Mouse (Mus musculus) forebrain, embryonic 11.5 days (tissue): ENCODE results near the gene Hcfc2. TPM values are rescaled to one million over a fixed set of nuclear protein-coding genes. Genes with fewer than 3 reads are reported as not detected.

ENCODE experiments used
- ATAC-seq: fragments of 200-750 bp; cut with Nextera tagmentation; replicated peaks from 2 replicates; pipeline ENCODE4 v1.8.0; 2017; ENCODE audit warnings: moderate TSS enrichment; ENCODE audit not compliant: low FRiP score
- DNase-seq: peaks from one replicate; pipeline ENCODE4 v3.0.0-alpha.2; 2017; ENCODE audit warnings: low spot score
- H3K27ac ChIP-seq: fragments of 300-500 bp; sonication (generic); 2 replicates; pipeline ENCODE4 v1.5.1; 2014; ENCODE audit warnings: low read depth, low read length
- H3K27me3 ChIP-seq: fragments of 300-500 bp; sonication (generic); 2 replicates; pipeline ENCODE4 v1.6.1; 2014; ENCODE audit warnings: mild to moderate bottlenecking, low read length, mixed read lengths; ENCODE audit not compliant: control insufficient read depth, insufficient read depth
- H3K36me3 ChIP-seq: fragments of 300-500 bp; sonication (generic); 2 replicates; pipeline ENCODE4 v1.6.1; 2014; ENCODE audit warnings: mild to moderate bottlenecking, low read length, moderate library complexity, mixed read lengths; ENCODE audit not compliant: control insufficient read depth, insufficient read depth
- H3K4me1 ChIP-seq: fragments of 300-500 bp; sonication (generic); replicated peaks from 2 replicates; pipeline ENCODE4 v1.6.1; 2014; ENCODE audit warnings: low read length, mixed read lengths; ENCODE audit not compliant: control insufficient read depth, insufficient read depth
- H3K4me2 ChIP-seq: fragments of 300-500 bp; sonication (generic); 2 replicates; pipeline ENCODE4 v1.6.1; 2014; ENCODE audit warnings: low read depth, mild to moderate bottlenecking, low read length, moderate library complexity, mixed read lengths; ENCODE audit not compliant: severe bottlenecking
- H3K4me3 ChIP-seq: fragments of 300-500 bp; sonication (generic); 2 replicates; pipeline ENCODE4 v1.5.1; 2014; ENCODE audit warnings: low read depth, low read length
- H3K9ac ChIP-seq: fragments of 300-500 bp; sonication (generic); 2 replicates; pipeline ENCODE4 v1.6.1; 2014; ENCODE audit warnings: low read length
- H3K9me3 ChIP-seq: fragments of 300-500 bp; sonication (generic); 2 replicates; pipeline ENCODE4 v1.6.1; 2016; ENCODE audit warnings: low read length, mixed read lengths; ENCODE audit not compliant: control insufficient read depth
- WGBS: fragments of 180-500 bp; shearing (Covaris S2); extraction: QIAGEN DNeasy Blood & Tissue Kit; methylation state at CpG from one replicate; pipeline ENCODE4 v1.1.7; 2014; 5-methylcytosine and 5-hydroxymethylcytosine counted together
- polyA plus RNA-seq: library from polyadenylated mRNA; unstranded; fragments of >200 nt; fragmentation: Nextera tagmentation; extraction: Ambion mirVana; gene quantifications from 2 replicates; pipeline ENCODE4 v1.2.1, GENCODE M21; 2014

The Hcfc2 gene
- 28.9 and 30.4 TPM in 2 replicates for polyA plus RNA-seq

DNA sequence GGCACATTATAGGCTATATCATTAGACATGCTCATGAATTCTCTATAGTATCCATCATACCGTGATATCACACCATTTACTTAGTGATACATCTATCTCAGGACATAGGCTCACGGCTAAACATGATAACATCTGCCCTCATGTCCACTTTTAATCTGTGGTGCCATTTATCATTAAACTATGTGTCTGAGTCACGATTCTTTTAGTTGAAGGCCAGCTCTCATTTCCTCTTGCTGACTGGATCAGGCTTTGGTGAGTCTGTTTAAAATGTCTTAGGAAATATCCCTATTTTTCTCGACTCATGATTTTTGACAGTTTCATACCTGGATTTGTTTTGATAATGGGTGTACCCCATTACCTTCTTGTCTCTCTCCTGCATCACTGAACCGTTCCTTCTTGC, at the start of gene Hcfc2:
TSS of gene Hcfc2 (plus strand) at position 205 of the 400 bp plus-strand sequence.
- no peaks in the 10 kb centered on the region for H3K27me3 ChIP-seq
- no peak within 1 kb of the TSS for H3K4me3 ChIP-seq
- no peak for DNase-seq
- H3K27ac ChIP-seq = no peak within 1 kb of the TSS
- H3K9ac ChIP-seq = no peak within 1 kb of the TSS
- WGBS = 84% methylated on average over 5 of the region's 5 CpGs
- H3K9me3 ChIP-seq = no peaks in the 10 kb centered on the region
- ATAC-seq = no peak
- H3K4me1 ChIP-seq = peaks cover 3% of the 10 kb centered on the region; the same call in 1 of the 2 replicates
- H3K36me3 ChIP-seq = no peaks in the 10 kb centered on the region
- no peak within 1 kb of the TSS for H3K4me2 ChIP-seq

DNA sequence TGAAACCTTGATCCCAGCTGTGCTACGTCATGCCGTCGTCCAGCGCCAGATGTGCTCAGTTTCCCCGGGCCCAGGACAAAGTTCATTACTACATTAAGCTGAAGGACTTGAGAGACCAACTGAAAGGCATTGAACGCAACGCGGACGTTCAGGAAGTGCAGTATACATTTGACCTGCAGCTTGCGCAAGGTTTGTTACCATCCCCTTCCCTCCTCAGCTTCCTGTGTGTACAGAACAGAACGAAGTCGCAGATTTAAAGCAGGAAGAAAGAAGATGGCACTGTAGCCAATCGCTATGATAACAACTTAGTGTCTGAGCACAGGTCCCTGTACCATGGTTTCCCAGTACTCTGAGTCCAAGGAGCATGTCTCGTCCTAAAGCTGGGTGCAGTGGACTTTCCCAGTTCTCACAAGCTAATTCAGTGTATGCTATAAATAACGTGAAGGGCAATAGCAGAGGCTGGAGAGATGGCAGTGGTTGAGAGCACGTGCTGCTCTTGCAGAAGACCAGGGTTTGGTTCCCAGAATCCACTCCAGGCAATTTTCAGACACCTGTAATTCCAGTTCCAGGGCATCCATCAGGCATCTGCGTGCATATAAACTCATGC, 48.7 kb upstream of the Hcfc2 start:
- no peak for ATAC-seq
- H3K9me3 ChIP-seq = no peaks in the 10 kb centered on the region
- DNase-seq = no peak
- H3K4me2 ChIP-seq = no peak overlapping the region
- H3K27ac ChIP-seq = no peak overlapping the region
- H3K9ac ChIP-seq = no peak overlapping the region
- H3K4me1 ChIP-seq = no peaks in the 10 kb centered on the region
- no peaks in the 10 kb centered on the region for H3K27me3 ChIP-seq
- peaks cover 4% of the 10 kb centered on the region; the same call in 1 of the 2 replicates for H3K36me3 ChIP-seq
- no peak overlapping the region for H3K4me3 ChIP-seq
- 92% methylated on average over 17 of the region's 17 CpGs for WGBS

DNA sequence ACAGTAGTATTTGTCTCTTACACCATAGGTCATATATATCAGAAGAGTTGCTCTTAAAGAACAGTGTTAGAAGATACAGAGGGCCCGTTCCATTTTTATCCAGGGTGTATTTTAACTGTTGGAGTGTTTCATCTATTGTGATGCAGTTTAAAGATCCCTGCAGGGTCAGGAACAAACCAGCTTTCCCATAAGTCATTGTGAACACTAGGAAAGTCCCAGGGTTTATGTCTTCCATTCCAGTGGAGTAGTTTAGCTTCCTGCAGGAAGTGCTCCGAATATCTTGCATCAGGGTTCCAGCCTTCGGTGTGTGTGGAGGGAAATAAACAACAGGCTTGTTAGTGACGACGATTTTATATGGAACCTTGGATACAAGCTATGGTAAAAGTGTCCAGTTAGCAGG, 44.7 kb upstream of the Hcfc2 start:
- Histone ChIP-seq H3K4me2 (no peak overlapping the region), H3K9me3 (no peaks in the 10 kb centered on the region), H3K4me3 (no peak overlapping the region), H3K4me1 (no peaks in the 10 kb centered on the region), H3K9ac (no peak overlapping the region), H3K27me3 (no peaks in the 10 kb centered on the region), H3K36me3 (no peaks in the 10 kb centered on the region; the same call in 1 of the 2 replicates), H3K27ac (no peak overlapping the region)
- WGBS = 91% methylated on average over 5 of the region's 5 CpGs
- DNase-seq (no peak), ATAC-seq (no peak)

DNA sequence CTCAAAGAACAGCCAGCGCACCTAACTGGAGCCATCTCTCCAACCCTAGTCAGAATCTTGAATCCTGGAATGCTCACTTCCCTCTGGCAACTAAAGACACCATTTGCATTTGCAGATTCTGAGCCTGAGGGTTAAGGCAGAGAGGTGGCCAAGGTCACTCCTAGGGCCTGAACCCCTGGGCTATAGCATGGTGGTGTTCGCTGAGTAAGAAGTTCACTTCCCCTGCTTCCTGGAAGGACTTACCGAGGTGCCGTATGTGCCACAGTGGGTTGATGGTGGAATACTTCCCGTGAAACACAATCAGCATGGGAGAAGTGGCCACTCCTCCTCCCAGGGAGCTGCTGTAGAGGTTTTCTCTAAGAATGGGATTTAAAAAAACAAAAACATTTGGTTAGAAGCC, 43.3 kb upstream of the Hcfc2 start:
- no peak overlapping the region for H3K4me3 ChIP-seq
- no peak overlapping the region for H3K9ac ChIP-seq
- no peaks in the 10 kb centered on the region for H3K27me3 ChIP-seq
- no peaks in the 10 kb centered on the region for H3K36me3 ChIP-seq
- H3K4me2 ChIP-seq = no peak overlapping the region
- DNase-seq (no peak), ATAC-seq (no peak)
- no peaks in the 10 kb centered on the region for H3K9me3 ChIP-seq
- H3K27ac ChIP-seq = no peak overlapping the region
- H3K4me1 ChIP-seq = no peaks in the 10 kb centered on the region
- WGBS = 80% methylated on average over 5 of the region's 5 CpGs

DNA sequence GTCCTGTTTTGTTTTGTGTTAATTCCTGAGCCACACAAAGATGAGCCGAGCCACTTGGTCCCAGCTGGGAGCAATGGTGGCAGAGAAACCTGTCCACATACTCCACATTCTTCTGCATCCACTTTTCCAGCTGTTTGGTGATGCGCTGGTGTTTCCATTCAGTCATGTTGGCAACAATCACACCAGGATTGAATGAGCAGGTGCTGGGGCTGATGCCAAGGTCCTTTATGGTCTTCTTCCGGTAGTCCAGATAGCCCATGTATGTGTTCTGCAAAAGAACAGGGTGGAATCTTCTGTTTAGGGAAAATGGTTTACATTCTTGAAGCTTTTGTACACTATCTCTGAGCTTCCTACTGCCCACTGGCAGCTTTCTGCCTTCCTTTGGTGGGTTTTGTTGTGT, 41.4 kb upstream of the Hcfc2 start:
- H3K4me3 ChIP-seq = no peak overlapping the region
- no peak for ATAC-seq
- no peaks in the 10 kb centered on the region for H3K4me1 ChIP-seq
- no peak for DNase-seq
- H3K9ac ChIP-seq = no peak overlapping the region
- no peak overlapping the region for H3K4me2 ChIP-seq
- H3K9me3 ChIP-seq = no peaks in the 10 kb centered on the region
- H3K27ac ChIP-seq = no peak overlapping the region
- no peaks in the 10 kb centered on the region for H3K27me3 ChIP-seq
- no peaks in the 10 kb centered on the region for H3K36me3 ChIP-seq
- WGBS = 85% methylated on average over 3 of the region's 3 CpGs

DNA sequence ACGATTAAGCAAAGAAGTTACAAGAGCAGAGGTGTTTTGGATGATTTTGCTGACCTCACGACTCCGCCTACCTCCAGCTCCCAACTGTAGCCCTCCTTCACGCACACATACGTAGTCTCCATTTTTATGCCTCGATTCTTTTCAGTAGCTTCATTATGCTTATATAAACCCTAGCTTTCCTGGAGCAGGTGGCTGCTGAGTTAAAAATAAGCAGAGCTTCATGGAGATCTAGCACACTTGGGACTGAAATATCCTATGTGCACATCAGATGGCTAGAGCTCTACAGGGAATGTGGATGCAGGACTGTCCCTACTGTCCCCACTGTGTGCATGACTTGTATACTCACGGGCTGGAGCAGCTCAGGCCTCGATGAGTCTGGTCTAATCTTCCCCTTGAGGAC, 34.1 kb upstream of the Hcfc2 start:
- H3K27me3 ChIP-seq = no peaks in the 10 kb centered on the region
- H3K9me3 ChIP-seq = no peaks in the 10 kb centered on the region
- no peaks in the 10 kb centered on the region for H3K36me3 ChIP-seq
- no peak overlapping the region for H3K4me3 ChIP-seq
- H3K27ac ChIP-seq = no peak overlapping the region
- ATAC-seq (no peak), DNase-seq (no peak)
- H3K4me1 ChIP-seq = no peaks in the 10 kb centered on the region
- H3K4me2 ChIP-seq = no peak overlapping the region
- WGBS = 95% methylated on average over 8 of the region's 8 CpGs
- H3K9ac ChIP-seq = no peak overlapping the region

DNA sequence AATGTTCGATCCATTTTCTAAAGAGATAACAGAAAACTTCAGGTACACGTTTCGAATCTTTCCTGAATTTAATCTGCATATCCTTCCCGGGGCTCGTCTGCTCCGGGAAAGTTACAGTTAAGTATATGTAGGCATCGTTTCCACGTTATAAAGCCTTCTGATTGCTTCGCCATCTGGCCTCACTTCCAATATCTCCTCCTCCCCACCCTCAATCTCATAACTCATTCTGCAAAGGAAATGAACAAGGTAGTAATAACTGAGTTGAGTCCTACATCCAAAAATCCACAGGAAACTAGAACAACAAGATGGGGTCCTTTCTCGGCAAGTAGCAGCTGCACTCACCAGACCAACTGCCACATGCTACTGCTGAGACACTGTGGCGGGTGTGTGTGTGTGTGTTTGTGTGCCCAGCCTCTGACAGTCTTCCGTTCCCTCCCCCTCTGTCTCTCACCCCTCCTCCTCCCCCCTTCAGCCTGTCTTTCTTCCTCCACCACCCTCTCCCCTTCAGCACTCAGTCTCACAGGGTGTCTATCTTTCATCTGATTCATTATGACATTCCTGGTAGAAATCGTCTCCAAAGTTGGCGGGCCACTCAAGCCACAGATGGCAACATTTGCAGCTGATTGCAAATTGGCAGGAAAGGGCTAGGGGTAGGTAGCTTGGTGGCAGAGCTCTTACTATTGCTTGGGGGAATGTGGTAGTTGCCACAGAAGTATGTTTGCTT, 33.5 kb upstream of the Hcfc2 start:
- Histone ChIP-seq H3K27ac (no peak overlapping the region), H3K9me3 (no peaks in the 10 kb centered on the region), H3K4me1 (no peaks in the 10 kb centered on the region), H3K27me3 (no peaks in the 10 kb centered on the region), H3K36me3 (no peaks in the 10 kb centered on the region), H3K4me3 (no peak overlapping the region), H3K4me2 (no peak overlapping the region), H3K9ac (no peak overlapping the region)
- no peak for DNase-seq
- 88% methylated on average over 14 of the region's 14 CpGs for WGBS
- ATAC-seq = no peak

DNA sequence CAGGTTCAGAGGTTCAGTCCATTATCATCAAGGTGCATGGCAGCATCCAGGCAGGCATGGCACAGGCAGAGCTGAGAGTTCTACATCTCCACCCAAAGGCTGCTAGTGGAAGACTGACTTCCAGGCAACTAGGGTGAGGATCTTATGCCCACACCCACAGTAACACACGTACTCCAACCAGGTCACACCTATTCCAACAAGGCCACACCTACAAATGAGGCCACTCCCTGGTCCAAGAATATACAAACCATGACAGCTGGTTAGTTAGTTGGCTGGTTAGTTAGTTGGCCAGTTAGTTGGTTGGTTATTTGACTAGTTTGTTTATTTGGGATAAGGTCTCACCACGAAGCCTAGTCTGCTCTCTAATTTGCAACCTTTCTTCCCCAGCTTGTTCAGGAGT, 32.7 kb upstream of the Hcfc2 start:
- Histone ChIP-seq H3K4me3 (no peak overlapping the region), H3K4me2 (no peak overlapping the region), H3K9ac (no peak overlapping the region), H3K27me3 (no peaks in the 10 kb centered on the region), H3K9me3 (no peaks in the 10 kb centered on the region), H3K27ac (no peak overlapping the region), H3K36me3 (no peaks in the 10 kb centered on the region), H3K4me1 (no peaks in the 10 kb centered on the region)
- DNase-seq (no peak), ATAC-seq (no peak)
- 88% methylated on average over 2 of the region's 2 CpGs for WGBS

DNA sequence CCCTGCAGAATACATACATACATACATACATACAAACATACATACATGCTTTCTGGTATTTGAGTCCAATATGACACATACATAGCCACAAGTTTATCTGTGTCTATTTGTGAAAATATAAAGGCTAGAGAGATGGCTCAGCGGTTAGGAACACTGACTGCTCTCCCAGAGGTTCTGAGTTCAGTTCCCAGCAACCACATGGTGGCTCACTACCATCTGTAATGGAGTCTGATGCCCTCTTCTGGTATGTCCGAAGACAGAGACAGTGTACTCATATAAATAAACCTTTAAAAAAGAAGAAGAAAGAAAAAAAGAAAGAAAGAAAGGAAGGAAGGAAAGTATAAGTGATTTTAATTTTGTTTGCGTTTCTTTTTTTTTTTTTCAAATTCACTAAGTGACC, 30.0 kb upstream of the Hcfc2 start:
- 62% methylated on average over 3 of the region's 3 CpGs for WGBS
- Histone ChIP-seq H3K27me3 (no peaks in the 10 kb centered on the region), H3K4me3 (no peak overlapping the region), H3K4me1 (no peaks in the 10 kb centered on the region), H3K4me2 (no peak overlapping the region), H3K36me3 (no peaks in the 10 kb centered on the region), H3K27ac (no peak overlapping the region), H3K9ac (no peak overlapping the region), H3K9me3 (no peaks in the 10 kb centered on the region)
- DNase-seq = no peak
- ATAC-seq = no peak
